Mouse (Mus musculus) gastrocnemius, postnatal 25 days (tissue): ENCODE data around the gene Htr5b. TPM values are rescaled to one million over a fixed set of nuclear protein-coding genes. Genes with fewer than 3 reads are reported as not detected.
A peak's percentile ranks its signal among the peaks of the same experiment; 100 is the strongest.

ENCODE experiments used
- DNase-seq: peaks from one replicate; pipeline ENCODE4 v3.0.0; 2022
- total RNA-seq, 2 experiments: library from RNA; stranded (reverse); gene quantifications; 1 replicate in 1 of 2; 2 replicates in 1 of 2; pipeline ENCODE4 v1.2.3; 2021

The Htr5b gene
- total RNA-seq, 2 experiments from 2014 or later = not detected

- DNase-seq = no peak
Measured at GRCm38 (mm10) chr1:121486803-121487202, 41.5 kb downstream of the Htr5b start.

- no peak for DNase-seq
Measured at GRCm38 (mm10) chr1:121483091-121483490, 45.2 kb downstream of the Htr5b start.

GRCm38 (mm10) chr1:121479403-121479802, 48.9 kb downstream of the Htr5b start:
- no peak for DNase-seq

DNA sequence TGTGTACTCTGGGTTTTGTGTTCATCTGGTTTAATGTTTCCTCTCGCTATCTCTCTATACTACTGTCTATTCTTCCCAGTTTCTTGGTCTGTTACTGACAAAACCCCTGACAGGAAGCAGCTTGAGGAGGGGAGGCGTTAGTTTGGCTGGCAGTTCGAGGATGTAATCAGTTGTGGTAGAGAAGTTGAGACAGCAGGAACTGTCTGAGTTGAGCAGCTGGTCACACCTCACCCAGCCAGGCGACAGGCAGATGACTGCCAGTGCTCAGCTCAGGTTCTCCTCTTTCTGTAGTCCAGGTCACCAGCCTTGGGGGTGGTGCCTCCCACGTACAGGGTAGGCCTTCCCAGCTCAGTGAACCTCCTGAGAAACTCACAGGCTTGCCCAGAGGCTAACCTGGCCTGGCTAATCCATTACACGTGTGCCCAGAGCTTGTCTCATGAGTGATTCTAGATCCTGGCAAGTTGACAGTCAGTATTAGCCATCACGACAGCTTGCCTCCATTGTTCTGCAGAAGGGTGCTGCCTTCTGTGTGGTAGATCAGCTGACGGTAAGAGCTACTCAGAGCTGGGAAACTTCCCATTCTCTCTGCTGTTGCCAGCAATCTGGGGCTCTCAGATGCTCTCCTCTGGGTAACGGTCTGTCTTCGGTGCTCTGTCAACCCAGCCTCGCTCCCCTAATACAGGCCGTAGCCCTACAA, 49.8 kb downstream of the Htr5b start:
- peak; percentile 26 for DNase-seq

DNA sequence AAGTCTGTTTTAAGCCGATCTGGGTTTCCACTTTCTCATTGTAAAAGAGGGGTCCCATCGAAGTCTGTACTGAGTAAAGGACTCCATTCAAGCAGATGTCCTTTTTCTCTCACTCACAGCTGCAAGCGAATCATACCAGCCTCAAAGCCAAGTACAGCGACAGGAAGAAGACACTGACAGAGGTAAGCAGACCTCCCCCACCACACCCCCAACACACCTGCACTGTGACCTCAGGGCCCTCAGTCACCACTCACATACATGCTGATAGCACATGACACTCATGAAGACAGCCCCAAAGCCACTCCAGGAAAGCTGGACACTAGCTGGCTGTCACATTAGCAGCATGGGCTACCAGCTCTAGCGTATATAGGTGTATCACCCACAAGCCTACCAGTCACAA, 50.5 kb downstream of the Htr5b start:
- no peak for DNase-seq

- DNase-seq = no peak
Measured at GRCm38 (mm10) chr1:121471503-121471902, 56.8 kb downstream of the Htr5b start.

DNA sequence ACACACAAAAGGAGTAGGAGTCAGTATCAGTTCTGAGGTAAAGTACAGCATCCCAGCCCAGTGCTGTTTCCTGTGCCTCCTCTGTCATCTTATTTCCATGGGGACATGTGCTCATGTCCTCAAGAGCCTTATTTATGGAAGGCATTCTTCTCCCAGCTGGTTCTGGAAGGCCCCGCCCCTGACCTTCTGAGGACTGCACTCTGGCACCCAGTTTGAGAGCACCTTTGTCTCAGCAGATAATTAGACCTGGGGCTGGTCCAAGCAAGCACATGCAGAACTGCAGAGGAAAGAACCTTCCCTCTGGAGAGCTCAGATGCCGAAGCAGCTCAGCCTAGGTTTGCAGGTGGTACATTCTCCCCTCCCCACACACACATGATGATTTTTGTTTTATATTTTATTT, 60.0 kb downstream of the Htr5b start:
- no peak for DNase-seq

DNA sequence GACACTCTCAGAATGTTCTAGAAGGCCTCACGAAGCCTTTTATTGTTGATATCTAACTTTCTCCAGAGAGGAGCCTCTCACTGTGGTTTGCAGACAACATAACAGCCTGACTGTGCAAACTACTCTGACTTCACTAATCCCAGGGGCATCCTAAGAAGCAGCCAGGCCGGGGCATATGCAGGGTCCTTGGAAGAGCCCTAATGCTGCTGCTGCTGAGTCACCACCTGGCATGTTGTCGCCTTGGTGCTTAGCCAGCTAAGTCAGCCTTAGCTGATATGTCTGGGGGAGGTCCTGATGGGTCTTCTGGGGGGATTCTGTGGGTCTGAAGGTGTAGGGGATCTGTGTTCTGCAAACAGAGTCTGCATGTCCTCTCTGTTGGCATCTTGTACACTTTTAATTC, 62.0 kb downstream of the Htr5b start:
- DNase-seq = no peak

DNA sequence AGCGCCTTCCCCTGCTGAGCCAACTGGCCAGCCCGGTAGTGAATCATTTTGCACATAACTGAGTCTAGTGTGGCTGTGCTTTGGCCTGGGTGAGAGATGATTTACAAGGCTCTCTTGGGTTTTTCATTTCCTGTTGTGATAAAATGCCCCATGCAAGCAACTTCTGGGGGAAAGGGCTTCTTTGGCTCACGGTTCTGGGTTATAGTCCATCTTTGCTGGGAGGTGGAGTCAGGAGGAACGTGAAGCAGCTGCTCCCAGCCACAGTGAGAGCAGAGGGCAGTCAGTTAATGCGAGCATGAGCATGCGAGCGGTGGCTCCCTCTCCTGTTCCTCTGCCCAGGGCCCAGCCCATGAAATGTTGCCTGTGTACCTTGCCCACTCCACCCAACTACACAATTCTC, 64.5 kb downstream of the Htr5b start:
- no peak for DNase-seq

DNA sequence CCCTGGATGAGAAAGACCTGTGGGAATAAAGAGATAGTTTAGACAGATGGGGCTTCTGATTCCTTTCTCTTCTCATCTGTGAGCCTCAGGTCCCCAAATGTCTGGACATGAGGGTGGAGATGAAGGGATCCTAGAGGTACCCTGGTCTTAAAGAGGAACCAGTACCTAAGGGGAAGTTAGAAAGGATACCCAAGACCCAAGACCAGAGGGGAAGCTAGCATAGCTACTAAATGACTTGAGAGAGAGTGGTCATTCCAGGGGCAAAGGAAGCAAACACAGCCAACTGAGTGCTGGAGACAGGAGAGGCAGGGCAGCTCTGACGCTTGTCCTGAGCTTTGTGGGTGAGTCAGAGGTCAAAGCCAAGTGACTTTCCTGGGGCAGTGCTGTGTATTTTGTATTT, 65.6 kb downstream of the Htr5b start:
- no peak for DNase-seq

DNA sequence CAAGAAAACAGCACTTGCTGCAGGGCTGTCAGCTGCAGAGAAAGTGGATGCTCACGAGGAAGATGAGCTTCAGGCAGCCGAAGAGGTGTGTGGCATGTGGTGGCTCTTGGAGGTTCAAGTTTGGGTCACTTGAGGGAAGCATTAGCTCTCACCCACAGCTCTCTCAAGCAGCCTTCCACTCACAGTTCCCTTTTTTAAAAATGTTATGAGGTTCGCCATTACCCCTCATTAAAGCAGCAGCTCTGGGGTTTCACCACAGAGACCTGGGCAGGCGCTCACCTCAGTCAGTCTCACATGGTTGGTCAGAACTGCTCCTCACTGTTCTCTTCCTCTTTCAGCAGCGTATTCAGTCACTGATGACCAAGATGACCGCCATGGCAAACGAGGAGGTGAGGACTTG, 66.4 kb downstream of the Htr5b start:
- no peak for DNase-seq

- DNase-seq = no peak
Measured at GRCm38 (mm10) chr1:121460077-121460476, 68.2 kb downstream of the Htr5b start.

Other genes starting within 250 kb of the Htr5b start
- gene Insig2, start 195.9 kb downstream of the Htr5b start, total RNA-seq = 10 to 100 TPM; 49.3 to 60.3 TPM
- 10 to 100 TPM; 10.3 to 10.5 TPM for gene Ccdc93, start 97.4 kb downstream of the Htr5b start, total RNA-seq
- gene Ddx18, start 39.5 kb upstream of the Htr5b start, total RNA-seq = 10 to 100 TPM; 12.8 to 15.2 TPM